Mouse (Mus musculus): ENCODE measurements around the gene Ch25h. TPM values are rescaled to one million over a fixed set of nuclear protein-coding genes. Genes with fewer than 3 reads are reported as not detected.

Gene Ch25h
- polyA plus RNA-seq, 1 experiment, result not detected

- no peak for TF ChIP-seq GATA1 (IDR thresholded peaks at IDR 0.05; ENCODE audit: low read length)
Observed at GRCm38 (mm10) chr19:34423783-34424335, 51.1 kb downstream of the Ch25h start.

Other genes starting within 250 kb of the Ch25h start
- gene Acta2, start 219.6 kb downstream of the Ch25h start, polyA plus RNA-seq (2012), result not detected in 2 replicates
- not detected in 2 replicates for gene Fas, start 184.5 kb downstream of the Ch25h start, polyA plus RNA-seq (2012)
- not detected in 2 replicates for gene Lipa, start 52.3 kb upstream of the Ch25h start, polyA plus RNA-seq (2012)
- gene Ifit2, start 75.5 kb upstream of the Ch25h start, polyA plus RNA-seq (2012), result 0.06 and 0.11 TPM in 2 replicates
- not detected in 2 replicates for gene Ifit3, start 108.4 kb upstream of the Ch25h start, polyA plus RNA-seq (2012)
- not detected in 2 replicates for gene Ifit1bl1, start 126.8 kb upstream of the Ch25h start, polyA plus RNA-seq (2012)
- gene Ifit3b, start 132.8 kb upstream of the Ch25h start, polyA plus RNA-seq (2012), result not detected in 2 replicates
- not detected in 2 replicates for gene Ifit1bl2, start 165.6 kb upstream of the Ch25h start, polyA plus RNA-seq (2012)
- gene Ifit1, start 165.7 kb upstream of the Ch25h start, polyA plus RNA-seq (2012), result not detected in 2 replicates